Mouse (Mus musculus): ENCODE measurements around the gene Lrmp. TPM values are rescaled to one million over a fixed set of nuclear protein-coding genes. Genes with fewer than 3 reads are reported as not detected.

Lrmp gene
- polyA plus RNA-seq, 1 experiment = 0.96 TPM

DNA sequence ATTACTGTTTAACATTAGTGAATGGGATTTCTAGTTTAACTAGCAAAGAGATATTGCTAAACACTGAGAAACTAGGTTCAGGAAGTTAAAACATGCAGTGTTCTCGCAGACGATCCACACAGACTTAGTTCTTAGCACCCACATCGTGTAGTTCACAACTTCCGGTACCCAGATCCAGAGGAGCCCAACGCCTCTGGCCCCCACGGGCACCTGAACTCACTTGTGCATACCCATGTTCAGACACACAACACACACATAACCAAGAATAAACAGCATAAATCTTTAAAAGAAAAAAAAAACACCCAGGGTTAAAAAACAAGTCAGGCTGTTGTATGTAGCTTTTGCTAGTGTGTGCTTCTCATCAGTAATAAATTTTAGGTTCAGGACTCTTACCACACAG is 89.0 kb downstream of the Lrmp start:
- TF ChIP-seq TAL1 (IDR thresholded peaks at IDR 0.05; ENCODE audit: low read length) (no peak), GATA1 (IDR thresholded peaks at IDR 0.05; ENCODE audit: low read length) (no peak)
- Histone ChIP-seq H3K9me3 (ENCODE audit: control insufficient read depth, low read length) (no peaks in the 10 kb centered on the region), H3K27me3 (ENCODE audit: control insufficient read depth) (no peaks in the 10 kb centered on the region), H3K4me1 (ENCODE audit: control insufficient read depth) (no peaks in the 10 kb centered on the region), H3K36me3 (ENCODE audit: control insufficient read depth) (no peaks in the 10 kb centered on the region), H3K4me3 (replicated peaks) (no peak overlapping the region)

- Histone ChIP-seq H3K4me3 (replicated peaks) (no peak overlapping the region), H3K27me3 (ENCODE audit: control insufficient read depth) (no peaks in the 10 kb centered on the region), H3K4me1 (ENCODE audit: control insufficient read depth) (peaks cover 2% of the 10 kb centered on the region), H3K9me3 (ENCODE audit: control insufficient read depth, low read length) (no peaks in the 10 kb centered on the region), H3K36me3 (ENCODE audit: control insufficient read depth) (no peaks in the 10 kb centered on the region)
- TF ChIP-seq GATA1 (IDR thresholded peaks at IDR 0.05; ENCODE audit: low read length) = no peak
- TF ChIP-seq TAL1 (IDR thresholded peaks at IDR 0.05; ENCODE audit: low read length) = no peak
Measured at GRCm38 (mm10) chr6:145205142-145205541, 89.7 kb downstream of the Lrmp start.

DNA sequence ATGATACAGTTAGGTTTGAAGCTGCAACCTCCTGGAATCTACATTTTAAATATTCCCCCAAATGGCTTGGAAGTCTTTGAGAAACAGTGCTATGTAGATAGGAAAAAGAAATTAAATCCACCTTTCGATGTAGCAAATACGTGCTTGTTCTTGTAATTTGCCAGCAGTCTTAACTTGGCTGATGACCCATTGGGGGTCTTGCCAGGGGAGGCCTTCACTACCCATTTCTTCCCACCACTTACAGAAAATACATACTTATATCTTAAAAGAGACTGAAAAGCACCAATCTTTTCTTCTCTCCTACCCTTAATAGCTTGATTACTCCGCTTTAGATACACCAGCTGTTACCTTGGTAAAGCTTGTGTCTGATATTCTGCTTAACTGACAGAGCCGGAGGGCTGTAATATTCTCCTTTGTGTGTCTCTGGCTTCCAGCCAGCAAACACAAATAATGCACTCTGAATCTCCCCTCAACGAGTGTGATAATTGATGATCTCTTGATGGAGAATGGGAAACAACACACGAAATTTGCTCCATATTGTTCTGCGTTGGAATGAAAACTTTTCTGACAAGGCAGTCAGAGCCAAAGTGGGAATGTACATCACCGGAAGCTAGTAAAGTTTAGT is 94.7 kb downstream of the Lrmp start:
- Histone ChIP-seq H3K9me3 (ENCODE audit: control insufficient read depth, low read length) (no peaks in the 10 kb centered on the region), H3K27me3 (ENCODE audit: control insufficient read depth) (no peaks in the 10 kb centered on the region), H3K36me3 (ENCODE audit: control insufficient read depth) (peaks cover 7% of the 10 kb centered on the region), H3K4me3 (replicated peaks) (peak overlapping the region; percentile 81), H3K4me1 (ENCODE audit: control insufficient read depth) (peaks cover 19% of the 10 kb centered on the region)
- TF ChIP-seq GATA1 (IDR thresholded peaks at IDR 0.05; ENCODE audit: low read length) = no peak

- H3K9me3 ChIP-seq (ENCODE audit: control insufficient read depth, low read length) = no peaks in the 10 kb centered on the region
- peak within 1 kb of the TSS; percentile 81 for H3K4me3 ChIP-seq (replicated peaks)
- H3K4me1 ChIP-seq (ENCODE audit: control insufficient read depth) = peaks cover 19% of the 10 kb centered on the region
- no peaks in the 10 kb centered on the region for H3K27me3 ChIP-seq (ENCODE audit: control insufficient read depth)
- TF ChIP-seq GATA1 (IDR thresholded peaks at IDR 0.05; ENCODE audit: low read length) = no peak
- TF ChIP-seq TAL1 (IDR thresholded peaks at IDR 0.05; ENCODE audit: low read length) = no peak
- peaks cover 12% of the 10 kb centered on the region for H3K36me3 ChIP-seq (ENCODE audit: control insufficient read depth)
Measured at GRCm38 (mm10) chr6:145210816-145211338, 95.4 kb downstream of the Lrmp start, which contains the start of the genes Casc1 and Etfrf1. Gene Casc1, minus strand, starts transcription at chr6:145211005. Gene Etfrf1, plus strand, starts transcription at chr6:145211134.

DNA sequence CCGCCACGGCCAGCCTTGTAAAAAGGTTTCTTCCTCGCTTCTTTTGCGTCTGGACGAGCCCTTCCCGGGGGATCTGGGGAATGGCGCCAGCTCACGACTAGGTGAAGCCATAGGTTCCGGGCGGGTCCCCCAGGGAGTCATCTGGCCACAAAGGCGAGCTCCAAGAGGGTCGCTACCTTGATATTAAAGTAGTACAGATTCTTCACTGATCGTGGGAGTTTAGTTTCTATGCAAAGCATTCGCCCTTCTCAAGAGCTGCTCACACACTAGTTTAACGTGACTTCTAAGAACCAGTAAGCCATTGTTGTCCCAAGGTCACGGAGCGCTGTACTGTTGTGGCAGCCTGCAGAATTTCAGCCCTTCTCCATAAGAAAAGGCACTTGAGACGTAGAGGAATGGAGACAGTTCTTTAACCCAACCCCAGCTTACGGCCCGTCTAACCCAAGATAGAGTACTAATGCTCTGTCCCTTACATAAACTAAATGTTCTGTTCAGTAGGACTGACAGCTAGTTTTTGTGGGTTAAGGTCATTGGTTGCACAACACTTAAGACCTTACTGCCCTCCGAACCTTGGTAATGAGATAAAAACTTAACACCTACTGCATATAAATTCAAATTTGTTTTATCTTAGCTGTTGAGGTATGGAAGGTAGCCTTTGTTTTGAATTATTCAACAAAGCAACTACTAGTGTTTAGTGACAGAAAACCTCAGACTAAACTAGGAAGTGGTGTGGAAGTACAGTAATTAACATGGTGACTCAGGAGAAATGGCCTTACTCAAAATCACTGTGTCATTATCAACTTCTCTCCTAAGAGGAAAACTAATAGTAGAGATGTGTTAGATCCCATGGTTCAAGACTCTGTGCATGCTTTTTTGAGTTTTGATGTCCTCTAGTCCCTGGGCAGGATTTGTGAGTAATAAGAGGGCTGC is 96.2 kb downstream of the Lrmp start:
- Histone ChIP-seq H3K4me3 (replicated peaks) (peak overlapping the region; percentile 81), H3K9me3 (ENCODE audit: control insufficient read depth, low read length) (no peaks in the 10 kb centered on the region), H3K4me1 (ENCODE audit: control insufficient read depth) (peaks cover 19% of the 10 kb centered on the region), H3K27me3 (ENCODE audit: control insufficient read depth) (no peaks in the 10 kb centered on the region), H3K36me3 (ENCODE audit: control insufficient read depth) (peaks cover 19% of the 10 kb centered on the region)
- no peak for TF ChIP-seq GATA1 (IDR thresholded peaks at IDR 0.05; ENCODE audit: low read length)

DNA sequence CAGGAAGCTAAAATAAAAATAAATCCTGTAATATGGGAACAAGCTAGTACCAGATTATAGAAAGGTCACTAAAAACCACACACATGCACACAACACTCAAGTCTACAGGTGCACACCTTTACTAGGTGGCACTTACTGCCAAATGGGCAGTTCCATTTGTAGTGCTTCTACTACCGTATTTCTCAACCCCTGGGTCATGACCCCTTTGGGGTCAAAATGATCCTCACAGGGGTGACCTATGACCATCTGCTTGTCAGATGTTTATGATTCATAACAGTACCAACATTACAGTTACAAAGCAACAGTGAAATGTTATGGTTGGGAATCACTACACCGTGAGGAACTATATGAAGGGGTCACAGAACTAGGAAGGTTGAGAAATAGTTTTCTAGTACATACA is 98.5 kb downstream of the Lrmp start:
- H3K9me3 ChIP-seq (ENCODE audit: control insufficient read depth, low read length) = no peaks in the 10 kb centered on the region
- peaks cover 19% of the 10 kb centered on the region for H3K4me1 ChIP-seq (ENCODE audit: control insufficient read depth)
- TF ChIP-seq GATA1 (IDR thresholded peaks at IDR 0.05; ENCODE audit: low read length) = no peak
- no peak for TF ChIP-seq TAL1 (IDR thresholded peaks at IDR 0.05; ENCODE audit: low read length)
- H3K4me3 ChIP-seq (replicated peaks) = no peak overlapping the region
- no peaks in the 10 kb centered on the region for H3K27me3 ChIP-seq (ENCODE audit: control insufficient read depth)
- peaks cover 38% of the 10 kb centered on the region for H3K36me3 ChIP-seq (ENCODE audit: control insufficient read depth)

DNA sequence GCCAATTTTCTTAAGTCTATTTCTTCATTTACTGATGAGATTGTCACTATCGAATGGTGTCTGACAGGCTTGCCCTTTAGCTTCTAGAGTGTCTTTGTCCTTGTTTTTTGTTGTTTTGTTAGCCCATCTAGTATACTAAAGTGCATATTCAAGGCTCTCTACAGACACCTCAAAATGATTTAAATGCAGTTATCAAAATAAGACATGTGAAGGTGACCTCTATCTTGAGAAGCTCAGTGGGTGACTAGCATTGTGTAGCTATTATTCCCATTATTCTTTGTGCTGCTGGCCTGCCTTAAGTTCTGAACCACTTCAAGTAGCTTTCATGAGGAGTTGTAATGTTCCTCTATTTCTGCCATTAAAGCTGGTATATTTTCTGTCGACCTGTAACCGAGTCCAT is 100.4 kb downstream of the Lrmp start:
- Histone ChIP-seq H3K27me3 (ENCODE audit: control insufficient read depth) (no peaks in the 10 kb centered on the region), H3K4me1 (ENCODE audit: control insufficient read depth) (peaks cover 12% of the 10 kb centered on the region), H3K36me3 (ENCODE audit: control insufficient read depth) (peaks cover 56% of the 10 kb centered on the region), H3K9me3 (ENCODE audit: control insufficient read depth, low read length) (no peaks in the 10 kb centered on the region), H3K4me3 (replicated peaks) (no peak overlapping the region)
- TF ChIP-seq TAL1 (IDR thresholded peaks at IDR 0.05; ENCODE audit: low read length) (no peak), GATA1 (IDR thresholded peaks at IDR 0.05; ENCODE audit: low read length) (no peak)

- peaks cover 79% of the 10 kb centered on the region for H3K36me3 ChIP-seq (ENCODE audit: control insufficient read depth)
Measured at GRCm38 (mm10) chr6:145224246-145224645, 108.8 kb downstream of the Lrmp start.

More at GRCm38 (mm10) chr6:145224246-145224645, 108.8 kb downstream of the Lrmp start:
- Histone ChIP-seq H3K9me3 (ENCODE audit: control insufficient read depth, low read length) (no peaks in the 10 kb centered on the region), H3K27me3 (ENCODE audit: control insufficient read depth) (no peaks in the 10 kb centered on the region), H3K4me1 (ENCODE audit: control insufficient read depth) (no peaks in the 10 kb centered on the region), H3K4me3 (replicated peaks) (no peak overlapping the region)
- no peak for TF ChIP-seq GATA1 (IDR thresholded peaks at IDR 0.05; ENCODE audit: low read length)
- no peak for TF ChIP-seq TAL1 (IDR thresholded peaks at IDR 0.05; ENCODE audit: low read length)

Other genes starting within 250 kb of the Lrmp start
- 0.02 TPM in 1 of 2 replicates, not detected in the other for gene Bcat1, start 39.5 kb upstream of the Lrmp start, polyA plus RNA-seq (2012)
- gene Casc1, start 95.4 kb downstream of the Lrmp start, polyA plus RNA-seq (2012) = 0.03 TPM in 1 of 2 replicates, not detected in the other
- gene Etfrf1, start 95.5 kb downstream of the Lrmp start, polyA plus RNA-seq (2012) = 0.12 and 0.20 TPM in 2 replicates
- 2.6 and 2.9 TPM in 2 replicates for gene Kras, start 134.6 kb downstream of the Lrmp start, polyA plus RNA-seq (2012)

Measured in erythroblast, embryonic 14.5 days (primary cell).